In the genomic region with DNA sequence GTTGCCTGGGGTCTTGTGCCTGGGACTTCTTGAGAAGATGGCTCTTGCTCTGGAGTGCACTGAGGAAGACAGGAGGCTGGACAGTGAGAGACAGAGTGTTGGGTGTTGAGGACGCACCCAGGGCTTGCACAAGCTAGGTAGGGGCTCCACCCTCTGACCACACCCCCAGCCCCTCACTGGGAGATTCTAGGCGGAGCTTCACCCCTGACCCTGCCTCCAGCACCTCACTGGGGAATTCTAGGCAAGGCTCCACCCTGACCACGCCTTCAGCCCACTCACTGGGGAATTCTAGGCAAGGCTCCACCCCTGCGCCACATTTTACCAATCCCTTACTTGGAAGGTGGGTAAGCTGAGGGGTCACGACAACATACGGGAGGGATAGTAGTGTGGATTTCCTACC, we compare ENCODE assay signal across 21 mouse cellular contexts. TPM values are rescaled to one million over a fixed set of nuclear protein-coding genes. Genes with fewer than 3 reads are reported as not detected.
A peak's percentile ranks its signal among the peaks of the same experiment; 100 is the strongest.
DNase-seq lines count a peak whose midpoint lies in the region; ATAC-seq and TF ChIP-seq lines count a peak whose summit lies in the region.
"Had no signal": no experiment of that assay in that cellular context is flagged by ENCODE, and none has a peak within 500 bp of the region (broad histone marks: within the 10 kb centered on the region; RNA-seq: fewer than 3 reads in every experiment).

No protein-coding gene starts in this region.

- intact Hi-C loops in left cerebral cortex, postnatal 14 days (cut with DNase I): no loop called here
- intact Hi-C loops in gastrocnemius, postnatal 36 days (cut with DNase I): no loop called here

- DNase-seq in heart, adult 11 months: no peak
- DNase-seq in ZHBTc4 (ENCODE audit: low read depth, low spot score): peak; percentile 95
- DNase-seq in liver, embryonic 11.5 days (ENCODE audit: low spot score): no peak
- no peak for DNase-seq in left cerebral cortex, postnatal 14 days (ENCODE audit: low spot score in 2 of 2)
- DNase-seq in gastrocnemius, postnatal 36 days: no peak
- DNase-seq in layer of hippocampus, adult 18-20 months (ENCODE audit: low spot score in 2 of 2): no peak
- DNase-seq: adrenal gland, postnatal 36 days; B cell, adult 2 months; cerebellum, postnatal 10 days; heart, adult 18-20 months; lung, adult 2 months; right cerebral cortex, adult 18-20 months had no signal

- H3K4me3 ChIP-seq in heart, embryonic 12.5 days: no peak overlapping the region
- H3K4me3 ChIP-seq in ES-Bruce4 (ENCODE audit: low read depth, low read length): peak overlapping the region; percentile 29
- 0 out of 2 replicates have a peak overlapping the region, but pooled peaks have one; percentile 4 for H3K4me3 ChIP-seq in liver, embryonic 11.5 days (ENCODE audit: low read depth, low read length)
- H3K4me3 ChIP-seq: hindbrain, embryonic 10.5 days; megakaryocyte, embryonic 14.5 days had no signal

- WGBS in heart, embryonic 12.5 days: 14% methylated on average over 6 of the region's 6 CpGs
- 11% methylated on average over 6 of the region's 6 CpGs for whole genome bisulfite sequencing in liver, embryonic 11.5 days

- no peak overlapping the region for H3K27ac ChIP-seq in heart, embryonic 12.5 days (ENCODE audit: poor library complexity, severe bottlenecking)
- H3K27ac ChIP-seq in ES-Bruce4 (ENCODE audit: insufficient read depth, low read length): no peak overlapping the region
- no peak overlapping the region for H3K27ac ChIP-seq in liver, embryonic 11.5 days (ENCODE audit: low read depth, low read length)
- H3K27ac ChIP-seq: hindbrain, embryonic 10.5 days had no signal

- H3K4me2 ChIP-seq in heart, embryonic 12.5 days: peak overlapping the region; percentile 21; the same call in 1 of the 2 replicates
- H3K4me2 ChIP-seq in liver, embryonic 11.5 days: peak overlapping the region; percentile 45

- peaks cover 49% of the 10 kb centered on the region for H3K27me3 ChIP-seq in heart, embryonic 12.5 days (replicated peaks)
- no peaks in the 10 kb centered on the region for H3K27me3 ChIP-seq in ES-Bruce4 (ENCODE audit: control insufficient read depth, insufficient read depth, low read length, poor library complexity, severe bottlenecking)
- peaks cover 3% of the 10 kb centered on the region for H3K27me3 ChIP-seq in liver, embryonic 11.5 days (replicated peaks; ENCODE audit: control insufficient read depth, insufficient read depth, low read length)

- H3K9ac ChIP-seq in heart, embryonic 12.5 days: no peak overlapping the region
- no peak overlapping the region for H3K9ac ChIP-seq in ES-Bruce4 (ENCODE audit: low read depth, poor library complexity, severe bottlenecking)
- no peak overlapping the region for H3K9ac ChIP-seq in liver, embryonic 11.5 days (ENCODE audit: low read depth, low read length)

- no peaks in the 10 kb centered on the region for H3K36me3 ChIP-seq in heart, embryonic 12.5 days
- no peaks in the 10 kb centered on the region for H3K36me3 ChIP-seq in ES-Bruce4 (ENCODE audit: control insufficient read depth, insufficient read depth, low read length, poor library complexity, severe bottlenecking)
- H3K36me3 ChIP-seq in liver, embryonic 11.5 days (ENCODE audit: control insufficient read depth, insufficient read depth, low read length): no peaks in the 10 kb centered on the region
- H3K36me3 ChIP-seq: hindbrain, embryonic 10.5 days had no signal

- TF ChIP-seq EP300 in ES-Bruce4 (IDR thresholded peaks at IDR 0.05; ENCODE audit: insufficient read depth, low read depth, low read length): no peak

- ATAC-seq in heart, embryonic 12.5 days (ENCODE audit: insufficient number of reproducible peaks, low FRiP score): peak; percentile 82
- ATAC-seq in liver, embryonic 11.5 days (replicated peaks; ENCODE audit: low FRiP score): peak; percentile 55
- ATAC-seq: activated CD4-positive, CD25-positive, alpha-beta regulatory T cell, adult 4 months had no signal

- H3K9me3 ChIP-seq in heart, embryonic 12.5 days (replicated peaks): 0 out of 2 replicates have a peak, but pooled peaks cover 8% of the 10 kb centered on the region
- no peaks in the 10 kb centered on the region for H3K9me3 ChIP-seq in ES-Bruce4 (replicated peaks; ENCODE audit: control insufficient read depth, insufficient read depth, low read length, poor library complexity, severe bottlenecking)
- H3K9me3 ChIP-seq in liver, embryonic 11.5 days (ENCODE audit: control insufficient read depth, low read length): no peaks in the 10 kb centered on the region
- H3K9me3 ChIP-seq: hindbrain, embryonic 10.5 days had no signal

- H3K4me1 ChIP-seq in heart, embryonic 12.5 days (replicated peaks): peaks cover 6% of the 10 kb centered on the region; the same call in 1 of the 2 replicates
- H3K4me1 ChIP-seq in ES-Bruce4 (ENCODE audit: control insufficient read depth, insufficient read depth, low read length): no peaks in the 10 kb centered on the region
- H3K4me1 ChIP-seq in liver, embryonic 11.5 days (replicated peaks; ENCODE audit: control insufficient read depth, insufficient read depth, low read length): peaks cover 27% of the 10 kb centered on the region

- no peak for TF ChIP-seq POLR2A in ES-Bruce4 (IDR thresholded peaks at IDR 0.05; ENCODE audit: insufficient read depth, low read length)

- TF ChIP-seq CTCF in ES-Bruce4 (IDR thresholded peaks at IDR 0.05; ENCODE audit: low read depth, low read length): no peak

RNA-seq across cellular contexts. Expression of gene Tcf3, which starts 17.2 kb away (rescaled TPM):
- 85.8 and 89.4 TPM in 2 replicates for polyA plus RNA-seq in heart, embryonic 12.5 days (2016; fragmentation: Nextera tagmentation; extraction: Ambion mirVana)
- polyA plus RNA-seq in ES-Bruce4 (2011; ENCODE audit: insufficient read depth, insufficient read length, low read depth, missing spikeins): 78.0 and 78.2 TPM in 2 replicates
- polyA plus RNA-seq in liver, embryonic 11.5 days (2014; fragmentation: Nextera tagmentation; extraction: Ambion mirVana): 148 and 149 TPM in 2 replicates
- 10 to 100 TPM; 26.6 to 29.1 TPM for total RNA-seq in left cerebral cortex, postnatal 14 days (2021)
- total RNA-seq in gastrocnemius, postnatal 36 days (2021): 10 to 100 TPM; 11.0 to 12.0 TPM
- total RNA-seq in layer of hippocampus, adult 18-20 months (2021): 10 to 100 TPM; 27.1 to 27.3 TPM

RNA-seq across cellular contexts. Expression of gene Uqcr11, which starts 44.0 kb away (rescaled TPM):
- 951 and 1,026 TPM in 2 replicates for polyA plus RNA-seq in heart, embryonic 12.5 days (2016; fragmentation: Nextera tagmentation; extraction: Ambion mirVana)
- 199 and 223 TPM in 2 replicates for polyA plus RNA-seq in ES-Bruce4 (2011; ENCODE audit: insufficient read depth, insufficient read length, low read depth, missing spikeins)
- polyA plus RNA-seq in liver, embryonic 11.5 days (2014; fragmentation: Nextera tagmentation; extraction: Ambion mirVana): 835 and 866 TPM in 2 replicates
- total RNA-seq in left cerebral cortex, postnatal 14 days (2021): 100 to 1,000 TPM; 587 to 604 TPM
- total RNA-seq in gastrocnemius, postnatal 36 days (2021): 100 to 1,000 TPM; 825 to 866 TPM
- 100 to 1,000 TPM; 410 to 413 TPM for total RNA-seq in layer of hippocampus, adult 18-20 months (2021)

RNA-seq across cellular contexts. Expression of gene Onecut3, which starts 44.0 kb away (rescaled TPM):
- not detected in 2 replicates for polyA plus RNA-seq in heart, embryonic 12.5 days (2016; fragmentation: Nextera tagmentation; extraction: Ambion mirVana)
- polyA plus RNA-seq in ES-Bruce4 (2011; ENCODE audit: insufficient read depth, insufficient read length, low read depth, missing spikeins): not detected in 2 replicates
- polyA plus RNA-seq in liver, embryonic 11.5 days (2014; fragmentation: Nextera tagmentation; extraction: Ambion mirVana): 0.94 and 1.3 TPM in 2 replicates
- not detected for total RNA-seq in left cerebral cortex, postnatal 14 days (2021)
- not detected for total RNA-seq in gastrocnemius, postnatal 36 days (2021)
- total RNA-seq in layer of hippocampus, adult 18-20 months (2021): under 1 TPM in 1 of 2 experiments, not detected in 1; 0.07 TPM
- total RNA-seq: adrenal gland, postnatal 36 days; left cerebral cortex, adult 8-10 months had no signal
- polyA plus RNA-seq: activated CD4-positive, CD25-positive, alpha-beta regulatory T cell, adult 4 months; embryonic facial prominence, embryonic 14.5 days; kidney, embryonic 14.5 days; lung, adult 2 months; thymus, postnatal 0 days had no signal

RNA-seq across cellular contexts. Expression of gene Mbd3, which starts 51.2 kb away (rescaled TPM):
- 176 and 181 TPM in 2 replicates for polyA plus RNA-seq in heart, embryonic 12.5 days (2016; fragmentation: Nextera tagmentation; extraction: Ambion mirVana)
- polyA plus RNA-seq in ES-Bruce4 (2011; ENCODE audit: insufficient read depth, insufficient read length, low read depth, missing spikeins): 81.3 and 84.8 TPM in 2 replicates
- polyA plus RNA-seq in liver, embryonic 11.5 days (2014; fragmentation: Nextera tagmentation; extraction: Ambion mirVana): 174 and 175 TPM in 2 replicates
- 100 to 1,000 TPM; 122 to 134 TPM for total RNA-seq in left cerebral cortex, postnatal 14 days (2021)
- total RNA-seq in gastrocnemius, postnatal 36 days (2021): 10 to 100 TPM; 95.1 to 99.9 TPM
- 100 to 1,000 TPM; 159 to 162 TPM for total RNA-seq in layer of hippocampus, adult 18-20 months (2021)
